8 mouse cellular contexts compared by ENCODE assay signal in genomic region chr7:16399098-16399819, GRCm38 (mm10). TPM values are rescaled to one million over a fixed set of nuclear protein-coding genes. Genes with fewer than 3 reads are reported as not detected.
DNase-seq lines count a peak whose midpoint lies in the region; ATAC-seq lines count a peak whose summit lies in the region.

No protein-coding gene starts in this region.

- DNase-seq in adrenal gland, adult 2 months, result peak; percentile 95
- peak; percentile 95 for DNase-seq in embryo, embryonic 11 days
- peak; percentile 86 to 88 for DNase-seq in gastrocnemius, postnatal 36 days
- peak; percentile 97 for DNase-seq in intestine, embryonic 14.5 days (ENCODE audit: low spot score)
- DNase-seq in left cerebral cortex, postnatal 36 days (ENCODE audit: low spot score in 2 of 2), result peak; percentile 91 to 92
- DNase-seq in midbrain, embryonic 10.5 days (ENCODE audit: low spot score), result peak; percentile 94
- peak; percentile 79 to 88 for DNase-seq in right cerebral cortex, postnatal 36 days (ENCODE audit: low spot score in 2 of 2)
- peak; percentile 85 to 90 for DNase-seq in urinary bladder, postnatal 4 days (ENCODE audit: low spot score in 2 of 2)

- H3K4me2 ChIP-seq in intestine, embryonic 14.5 days (ENCODE audit: low read length), result peak overlapping the region; percentile 99

- H3K27ac ChIP-seq in intestine, embryonic 14.5 days (ENCODE audit: low read depth), result peak overlapping the region; percentile 100
- peak overlapping the region; percentile 100 for H3K27ac ChIP-seq in midbrain, embryonic 10.5 days (replicated peaks)

- H3K36me3 ChIP-seq in intestine, embryonic 14.5 days (ENCODE audit: control insufficient read depth, insufficient read depth, low read length), result 0 out of 2 replicates have a peak, but pooled peaks cover 5% of the 10 kb centered on the region
- H3K36me3 ChIP-seq in midbrain, embryonic 10.5 days, result no peaks in the 10 kb centered on the region

- no peaks in the 10 kb centered on the region for H3K9me3 ChIP-seq in intestine, embryonic 14.5 days (ENCODE audit: control insufficient read depth, low read length)
- no peaks in the 10 kb centered on the region for H3K9me3 ChIP-seq in midbrain, embryonic 10.5 days (replicated peaks)

- H3K9ac ChIP-seq in intestine, embryonic 14.5 days (ENCODE audit: low read length), result peak overlapping the region; percentile 100

- peaks cover 13% of the 10 kb centered on the region for H3K4me1 ChIP-seq in intestine, embryonic 14.5 days (replicated peaks; ENCODE audit: control insufficient read depth, insufficient read depth, low read length)
- peaks cover 26% of the 10 kb centered on the region for H3K4me1 ChIP-seq in midbrain, embryonic 10.5 days

- WGBS in intestine, embryonic 14.5 days, result under 1% methylated on average over 31 of the region's 31 CpGs
- 2% methylated on average over 31 of the region's 31 CpGs for WGBS in midbrain, embryonic 10.5 days

- H3K4me3 ChIP-seq in intestine, embryonic 14.5 days (ENCODE audit: low read depth, low read length), result peak overlapping the region; percentile 60
- H3K4me3 ChIP-seq in midbrain, embryonic 10.5 days, result peak overlapping the region; percentile 89

- intact Hi-C loops in gastrocnemius, postnatal 36 days (cut with DNase I), result no loop called here
- intact Hi-C loops in left cerebral cortex, postnatal 36 days (cut with DNase I), result no loop called here

- ATAC-seq in intestine, embryonic 14.5 days (replicated peaks; ENCODE audit: low FRiP score, low TSS enrichment, low read depth), result peak; percentile 82

- no peaks in the 10 kb centered on the region for H3K27me3 ChIP-seq in intestine, embryonic 14.5 days (replicated peaks; ENCODE audit: control insufficient read depth, insufficient read depth, low read length)
- 0 out of 2 replicates have a peak, but pooled peaks cover 4% of the 10 kb centered on the region for H3K27me3 ChIP-seq in midbrain, embryonic 10.5 days (ENCODE audit: low read depth, poor library complexity, severe bottlenecking)

RNA-seq across cellular contexts. Expression of gene Zc3h4, which starts 1.5 kb away (rescaled TPM):
- 10 to 100 TPM; 33.0 to 47.7 TPM for total RNA-seq in adrenal gland, adult 2 months (2021)
- polyA plus RNA-seq in adrenal gland, adult 2 months (2012; rRNA removed), result 40.7 and 48.8 TPM in 2 replicates
- 10 to 100 TPM; 24.9 to 27.1 TPM for total RNA-seq in gastrocnemius, postnatal 36 days (2021)
- polyA plus RNA-seq in intestine, embryonic 14.5 days (2014; fragmentation: Nextera tagmentation; extraction: Ambion mirVana), result 16.4 TPM in 2 replicates
- total RNA-seq in left cerebral cortex, postnatal 36 days (2021), result 10 to 100 TPM; 66.3 to 67.7 TPM
- 16.9 and 17.6 TPM in 2 replicates for polyA plus RNA-seq in midbrain, embryonic 10.5 days (2016; fragmentation: Nextera tagmentation; extraction: Ambion mirVana)

RNA-seq across cellular contexts. Expression of gene Sae1, which starts 11.7 kb away (rescaled TPM):
- total RNA-seq in adrenal gland, adult 2 months (2021), result 10 to 100 TPM; 61.0 to 72.0 TPM
- polyA plus RNA-seq in adrenal gland, adult 2 months (2012; rRNA removed), result 7.9 and 8.9 TPM in 2 replicates
- 10 to 100 TPM; 21.4 to 29.2 TPM for total RNA-seq in gastrocnemius, postnatal 36 days (2021)
- 294 and 315 TPM in 2 replicates for polyA plus RNA-seq in intestine, embryonic 14.5 days (2014; fragmentation: Nextera tagmentation; extraction: Ambion mirVana)
- 100 to 1,000 TPM; 104 to 111 TPM for total RNA-seq in left cerebral cortex, postnatal 36 days (2021)
- 447 and 477 TPM in 2 replicates for polyA plus RNA-seq in midbrain, embryonic 10.5 days (2016; fragmentation: Nextera tagmentation; extraction: Ambion mirVana)

RNA-seq across cellular contexts. Expression of gene Tmem160, which starts 53.3 kb away (rescaled TPM):
- 10 to 100 TPM; 31.1 to 76.6 TPM for total RNA-seq in adrenal gland, adult 2 months (2021)
- polyA plus RNA-seq in adrenal gland, adult 2 months (2012; rRNA removed), result 409 and 528 TPM in 2 replicates
- 10 to 100 TPM; 35.6 to 42.6 TPM for total RNA-seq in gastrocnemius, postnatal 36 days (2021)
- polyA plus RNA-seq in intestine, embryonic 14.5 days (2014; fragmentation: Nextera tagmentation; extraction: Ambion mirVana), result 54.1 and 67.2 TPM in 2 replicates
- 10 to 100 TPM; 62.3 to 85.7 TPM for total RNA-seq in left cerebral cortex, postnatal 36 days (2021)
- 54.5 and 64.7 TPM in 2 replicates for polyA plus RNA-seq in midbrain, embryonic 10.5 days (2016; fragmentation: Nextera tagmentation; extraction: Ambion mirVana)

Comparison
In these comparisons a context has a peak if more than half of its experiments do, and no peak if none do; other contexts are left out.
1. Peak in every context shown above with its lines: DNase-seq, ATAC-seq, H3K4me3 ChIP-seq and H3K27ac ChIP-seq.